Mouse (Mus musculus): ENCODE measurements around the gene Nckap5l.
"Not testable (repeated sequence)": the region's sequence is repeated elsewhere in the genome, so short reads cannot be mapped to it uniquely, and the experiment has no call there.

Nckap5l gene

GRCm38 (mm10) chr15:99393386-99394252 is 63.9 kb downstream of the Nckap5l start:
- peak; percentile 89 for DNase-seq

DNA sequence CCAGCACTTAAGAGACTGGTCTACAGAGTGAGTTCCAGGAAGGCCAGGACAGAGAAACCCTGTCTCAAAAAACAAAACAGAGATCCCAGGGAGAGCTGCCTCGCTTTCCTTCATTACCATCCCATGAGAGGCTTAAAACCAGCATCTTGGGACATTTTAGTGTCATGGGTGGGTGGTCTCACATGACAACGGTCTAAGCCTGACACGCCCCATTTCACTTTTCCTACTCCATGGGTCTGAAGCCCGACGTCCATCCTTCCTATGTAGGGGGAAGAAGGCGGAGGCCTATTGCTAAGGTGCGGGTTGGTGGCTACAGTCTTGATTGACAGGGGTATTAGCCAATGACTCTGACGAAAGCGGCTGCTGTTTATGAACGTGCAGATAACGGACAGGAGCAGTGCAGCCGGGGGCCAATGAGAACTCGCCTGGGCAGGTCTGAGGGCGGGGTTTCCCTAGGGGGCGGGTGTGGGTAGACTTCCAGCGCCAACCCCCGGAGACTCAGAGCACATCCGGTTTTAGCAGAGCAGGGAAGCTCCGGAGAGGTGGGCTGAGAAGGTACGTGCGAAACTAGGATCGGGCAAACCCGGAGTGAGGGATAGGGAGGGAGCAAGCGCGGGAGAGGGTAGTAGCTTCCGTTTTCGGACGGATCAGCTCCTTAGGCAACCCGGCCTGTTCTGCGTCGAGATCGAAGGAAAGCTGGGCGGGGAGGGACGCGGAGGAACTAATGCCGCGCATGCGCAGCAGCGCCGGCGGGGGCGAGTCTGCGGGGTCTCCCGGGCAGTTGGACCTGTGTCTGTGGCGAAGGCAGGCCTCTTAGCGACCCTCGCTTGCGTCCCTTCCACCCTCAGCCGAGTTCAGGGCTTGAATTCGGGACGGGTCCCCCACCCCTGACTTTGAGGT is 64.8 kb downstream of the Nckap5l start, which contains the start of gene Tmbim6:
Gene Tmbim6 (plus strand): TSS at position 397 of the 900 bp plus-strand sequence.
- DNase-seq: peak; percentile 98

DNA sequence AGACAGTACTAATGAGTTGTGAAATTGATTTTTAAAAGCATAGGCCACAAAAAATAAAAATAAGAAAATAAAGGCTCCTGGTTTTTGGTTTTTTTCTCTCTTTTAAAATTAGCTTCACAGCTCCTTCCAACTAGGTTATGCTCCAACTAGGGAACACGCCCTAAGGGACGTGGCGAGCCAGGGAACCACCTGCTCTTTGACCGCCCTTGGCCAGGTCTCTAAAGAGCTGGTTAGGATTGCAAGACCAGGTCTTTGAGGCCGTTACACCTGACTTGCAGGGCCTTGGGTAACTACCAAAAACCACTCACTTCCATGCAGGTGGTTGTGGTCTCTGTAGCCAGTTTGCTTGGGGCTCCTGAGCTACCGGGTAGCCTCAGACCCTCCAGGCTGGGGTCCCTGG is 65.6 kb downstream of the Nckap5l start:
- peak; percentile 72 for DNase-seq

DNA sequence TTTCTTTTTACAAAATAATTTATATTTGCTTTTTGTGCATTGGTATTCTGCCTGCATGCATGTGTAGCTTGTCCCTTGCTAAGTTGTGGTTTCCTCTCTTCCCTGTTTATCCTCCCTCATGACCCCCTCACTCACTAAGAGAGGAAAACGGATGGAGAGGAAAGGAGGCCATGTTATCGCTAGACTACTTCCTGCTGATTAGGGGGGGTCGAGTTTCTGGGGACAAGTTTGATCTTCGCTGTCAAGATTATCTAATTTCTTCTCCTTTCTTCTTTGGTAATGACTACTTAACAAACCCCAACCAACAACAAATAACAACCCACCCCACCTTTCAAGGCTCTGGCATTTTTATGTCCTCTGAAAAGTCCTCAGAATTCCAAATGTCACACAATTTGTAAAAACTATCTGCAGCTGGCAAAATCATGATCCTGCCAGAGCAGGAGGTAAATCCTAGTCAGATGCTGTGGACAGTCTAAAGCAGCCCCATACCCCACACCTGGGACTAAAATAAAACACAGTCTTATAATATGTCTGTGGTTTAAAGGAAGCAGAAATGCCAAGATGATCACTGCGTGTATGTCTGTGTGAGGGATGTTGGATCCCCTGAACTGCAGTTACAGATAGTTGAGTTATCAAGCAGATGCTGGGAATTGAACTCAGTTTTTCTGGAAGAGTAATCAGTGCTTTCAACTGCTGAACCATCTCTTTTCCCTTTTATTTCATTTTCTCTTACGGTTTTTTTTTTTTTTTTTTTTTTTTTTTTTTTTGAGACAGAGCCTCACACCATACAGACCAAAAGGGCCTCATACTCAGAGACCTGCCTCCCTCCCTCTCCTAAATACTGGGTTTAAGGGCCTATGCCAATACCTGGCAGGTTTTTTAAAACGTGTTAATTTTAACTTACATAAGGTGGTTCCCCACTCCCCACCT is 66.8 kb downstream of the Nckap5l start:
- DNase-seq: no peak

DNA sequence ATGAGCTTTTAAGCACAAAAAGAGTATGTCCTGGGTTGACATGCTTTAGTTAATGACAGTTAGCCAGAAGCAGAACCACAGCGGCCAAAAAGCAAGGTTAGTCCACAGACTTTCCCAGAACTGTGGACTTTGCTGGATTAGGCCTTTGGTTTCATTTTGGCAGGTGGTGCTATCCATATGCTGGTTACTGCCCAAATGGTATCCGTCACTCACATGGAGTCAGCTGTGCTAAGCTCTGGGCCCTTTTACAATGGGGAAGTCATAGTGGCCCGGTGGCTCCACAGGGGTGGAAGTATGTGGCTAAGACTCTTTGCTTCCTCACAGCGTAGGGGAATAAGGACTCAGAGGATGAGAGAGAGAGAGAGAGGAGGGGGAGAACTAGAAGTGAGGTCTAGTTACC is 69.6 kb downstream of the Nckap5l start:
- no peak for DNase-seq

DNA sequence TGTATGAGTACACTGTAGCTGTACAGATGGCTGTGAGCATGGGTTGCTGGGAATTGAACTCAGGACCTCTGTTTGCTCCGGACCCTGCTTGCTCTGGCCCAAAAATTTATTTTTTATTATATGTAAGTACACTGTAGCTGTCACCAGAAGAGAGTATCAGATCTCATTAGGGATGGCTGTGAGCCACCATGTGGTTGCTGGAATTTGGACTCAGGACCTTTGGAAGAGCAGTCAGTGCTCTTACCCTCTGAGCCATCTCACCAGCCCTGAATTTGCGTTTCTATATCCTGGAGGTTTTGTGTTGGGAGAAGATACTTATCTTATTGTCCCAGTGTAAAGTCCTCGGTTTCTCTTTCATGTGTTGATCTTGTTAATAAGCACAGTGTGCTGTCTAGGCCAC is 70.8 kb downstream of the Nckap5l start:
- no peak for DNase-seq

DNA sequence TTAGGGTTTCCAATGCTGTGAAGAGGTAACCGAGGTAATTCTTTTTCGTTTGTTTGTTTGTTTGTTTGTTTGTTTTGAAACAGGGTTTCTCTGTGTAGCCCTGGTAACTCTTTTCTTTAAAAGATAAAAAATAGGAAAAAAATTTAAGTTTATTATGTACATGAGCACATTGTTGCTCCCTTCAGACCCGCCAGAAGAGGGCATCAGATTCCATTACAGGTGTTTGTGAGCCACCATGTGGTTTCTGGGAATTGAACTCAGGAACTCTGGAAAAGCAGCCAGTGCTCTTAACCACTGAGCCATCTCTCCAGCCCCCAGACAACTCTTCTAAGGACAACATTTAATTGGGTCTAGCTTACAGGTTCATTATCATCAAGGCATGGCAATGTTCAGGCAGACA is 71.4 kb downstream of the Nckap5l start:
- DNase-seq: not testable (repeated sequence)

GRCm38 (mm10) chr15:99384071-99384470 is 73.5 kb downstream of the Nckap5l start:
- DNase-seq: no peak

GRCm38 (mm10) chr15:99382893-99383292 is 74.7 kb downstream of the Nckap5l start:
- no peak for DNase-seq

- DNase-seq: no peak
These were observed 81.3 kb downstream of the Nckap5l start for GRCm38 (mm10) chr15:99376240-99376639.

- no peak for DNase-seq
These were observed 82.0 kb downstream of the Nckap5l start for GRCm38 (mm10) chr15:99375581-99375980.

DNA sequence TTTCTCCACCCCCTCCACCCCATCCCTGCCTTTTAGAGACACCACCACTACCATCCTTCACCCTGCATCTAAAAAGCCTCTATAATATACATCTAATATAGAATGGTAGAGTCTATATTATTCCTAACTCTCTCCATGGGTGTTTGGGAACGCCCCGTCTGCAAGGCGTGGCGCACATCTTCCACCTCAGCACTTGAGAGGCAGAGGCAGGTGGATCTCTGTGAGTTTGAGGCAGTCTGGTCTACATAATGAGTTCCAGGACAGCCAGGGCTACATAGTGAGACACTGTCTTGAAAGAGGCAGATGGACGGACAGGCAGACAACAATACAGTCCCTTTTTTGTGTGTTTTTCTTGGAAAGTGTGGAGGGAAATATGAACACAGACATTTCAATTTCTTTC is 82.5 kb downstream of the Nckap5l start:
- DNase-seq: no peak

- DNase-seq: no peak
These were observed 84.8 kb downstream of the Nckap5l start for GRCm38 (mm10) chr15:99372761-99373160.

All from kidney, adult 18-20 months (tissue).